Mouse (Mus musculus) bone marrow, adult 2 months (tissue): Measurements from ENCODE around the gene Nova2.

ENCODE experiments used
- CTCF ChIP-seq: fragments of 200-500 bp; IDR thresholded peaks from 2 replicates; pipeline ENCODE4 v1.5.1; 2011; ENCODE audit warnings: low read length, control low read depth; ENCODE audit not compliant: control insufficient read depth, insufficient read depth
- POLR2A ChIP-seq: fragments of 200-500 bp; IDR thresholded peaks from 2 replicates; pipeline ENCODE4 v1.6.1; 2011; ENCODE audit warnings: low read depth, mild to moderate bottlenecking, control low read depth, low read length, borderline replicate concordance; ENCODE audit not compliant: control insufficient read depth

- TF ChIP-seq CTCF = no peak
- TF ChIP-seq POLR2A = no peak
Observed at GRCm38 (mm10) chr7:18926041-18926790, 528 bp downstream of the Nova2 start.
